Mouse (Mus musculus): ENCODE results near the gene Tmem108. TPM values are rescaled to one million over a fixed set of nuclear protein-coding genes. Genes with fewer than 3 reads are reported as not detected.

Gene Tmem108
- total RNA-seq, 1 experiment from 2014 or later: 4.6 TPM

DNA sequence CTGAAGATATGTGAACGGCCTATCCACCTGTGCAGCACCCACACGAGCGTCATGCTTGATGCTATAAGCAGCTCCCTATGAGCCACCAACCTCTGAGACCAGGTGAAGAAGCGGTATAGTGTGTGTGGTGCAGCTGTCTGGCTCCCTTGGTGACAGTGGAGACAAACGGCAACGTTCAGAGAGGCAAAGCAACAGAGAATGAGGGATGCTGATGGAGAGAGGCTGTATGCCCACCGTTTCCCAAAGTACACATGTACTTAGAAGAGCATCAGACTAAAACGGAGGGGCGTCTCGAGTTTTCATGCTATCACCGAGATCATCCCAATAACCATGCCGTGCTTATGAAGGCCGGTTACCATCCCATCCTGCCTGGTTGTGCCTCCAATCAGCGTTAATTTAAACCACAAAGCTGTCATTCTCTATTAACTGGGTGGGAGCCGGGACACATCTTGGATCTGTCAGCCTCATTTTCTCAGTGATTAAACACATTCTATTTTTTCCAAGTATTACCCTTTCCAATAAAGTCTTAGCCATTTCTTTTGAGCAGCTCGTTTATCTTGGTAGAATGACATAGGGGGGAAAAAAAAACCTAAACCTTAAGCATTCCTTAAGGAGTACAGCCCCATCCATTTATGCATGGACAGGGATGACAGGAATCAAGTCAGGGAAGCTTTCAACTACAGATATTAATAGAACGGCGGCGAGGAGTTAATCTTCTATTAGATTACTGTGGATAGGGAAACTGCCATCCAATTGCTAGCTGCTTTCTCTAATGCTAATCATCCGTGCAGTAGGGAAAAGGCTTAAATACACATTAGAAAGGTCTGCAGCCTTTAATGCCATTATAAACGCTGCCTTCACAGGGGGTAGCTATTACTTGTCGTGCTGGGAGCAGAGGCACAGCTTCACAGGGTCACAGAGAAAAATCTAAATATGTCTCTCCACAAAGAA, 214.7 kb downstream of the Tmem108 start:
- no peak for DNase-seq

DNA sequence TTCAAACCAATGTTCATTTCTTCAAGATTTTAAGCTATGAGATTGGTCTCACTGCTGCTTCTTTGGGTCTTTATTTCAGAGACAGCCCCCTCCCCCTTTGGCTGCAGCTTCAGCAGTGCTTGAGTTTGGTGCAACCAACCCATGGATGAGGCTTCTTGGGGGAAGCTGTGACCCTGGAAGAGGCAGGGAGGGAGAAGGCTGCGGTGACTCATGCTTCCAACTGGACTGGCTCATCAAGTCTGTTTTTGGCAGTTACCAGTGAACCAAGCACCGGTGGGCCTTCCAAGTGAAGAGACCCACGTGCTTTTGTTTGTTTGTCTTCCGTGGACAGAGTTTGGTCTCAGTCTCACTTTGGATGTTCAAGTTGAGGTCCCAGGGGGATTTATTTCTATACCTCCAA, 215.9 kb downstream of the Tmem108 start:
- peak; percentile 30 for DNase-seq

GRCm38 (mm10) chr9:103545271-103545670, 216.4 kb downstream of the Tmem108 start:
- DNase-seq: no peak

GRCm38 (mm10) chr9:103544599-103544998, 217.0 kb downstream of the Tmem108 start:
- no peak for DNase-seq

- no peak for DNase-seq
These were observed 221.1 kb downstream of the Tmem108 start for GRCm38 (mm10) chr9:103540518-103540917.

- no peak for DNase-seq
These were observed 223.4 kb downstream of the Tmem108 start for GRCm38 (mm10) chr9:103538047-103538816.

- DNase-seq: no peak
These were observed 225.5 kb downstream of the Tmem108 start for GRCm38 (mm10) chr9:103536059-103536634.

- no peak for DNase-seq
These were observed 236.5 kb downstream of the Tmem108 start for GRCm38 (mm10) chr9:103525041-103525537.

GRCm38 (mm10) chr9:103524600-103524999, 237.0 kb downstream of the Tmem108 start:
- DNase-seq: no peak

GRCm38 (mm10) chr9:103523742-103524403, 237.8 kb downstream of the Tmem108 start:
- DNase-seq: no peak

- no peak for DNase-seq
These were observed 238.6 kb downstream of the Tmem108 start for GRCm38 (mm10) chr9:103523008-103523407.

- DNase-seq: no peak
These were observed 247.8 kb downstream of the Tmem108 start for GRCm38 (mm10) chr9:103513884-103514283.

- no peak for DNase-seq
These were observed 249.4 kb downstream of the Tmem108 start for GRCm38 (mm10) chr9:103512257-103512656.

GRCm38 (mm10) chr9:103506968-103507584, 254.6 kb downstream of the Tmem108 start:
- DNase-seq: no peak

GRCm38 (mm10) chr9:103505067-103505466, 256.6 kb downstream of the Tmem108 start:
- DNase-seq: no peak

GRCm38 (mm10) chr9:103504646-103505045, 257.0 kb downstream of the Tmem108 start:
- DNase-seq: no peak

DNA sequence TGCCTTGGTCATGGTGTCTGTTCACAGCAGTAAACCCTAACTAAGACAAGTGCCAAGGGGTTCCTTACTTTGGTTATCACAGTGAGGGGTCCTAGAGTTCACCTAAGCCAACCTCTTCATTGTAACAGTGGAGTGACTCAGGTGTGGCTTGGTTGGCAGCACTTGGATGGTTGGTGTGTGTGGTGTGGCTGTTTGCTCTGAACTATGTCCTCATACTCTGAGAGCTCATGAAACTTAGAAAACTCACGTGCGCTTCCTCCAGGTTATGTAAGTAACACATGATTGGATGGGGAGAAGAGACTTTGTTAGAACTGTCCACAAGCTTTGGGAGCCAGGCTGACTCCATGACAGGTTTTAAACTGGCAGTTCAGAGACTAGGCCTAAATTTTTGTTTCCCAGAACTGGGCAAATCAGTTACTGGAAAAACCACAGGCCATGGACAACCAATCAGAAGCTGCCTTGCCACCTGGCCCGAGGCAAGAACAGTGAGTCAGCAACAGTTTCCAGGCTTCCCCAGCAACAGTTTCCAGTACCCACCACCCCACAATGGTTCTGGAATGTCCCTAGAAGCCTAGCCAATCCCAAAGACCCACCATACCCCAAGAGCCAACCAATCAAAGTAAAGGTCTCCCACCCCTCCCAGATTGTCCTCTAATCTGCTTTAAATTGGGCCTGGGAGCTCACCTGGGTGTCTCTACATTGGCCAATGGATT, 257.9 kb downstream of the Tmem108 start:
- DNase-seq: no peak

- no peak for DNase-seq
These were observed 259.0 kb downstream of the Tmem108 start for GRCm38 (mm10) chr9:103502655-103503054.

DNA sequence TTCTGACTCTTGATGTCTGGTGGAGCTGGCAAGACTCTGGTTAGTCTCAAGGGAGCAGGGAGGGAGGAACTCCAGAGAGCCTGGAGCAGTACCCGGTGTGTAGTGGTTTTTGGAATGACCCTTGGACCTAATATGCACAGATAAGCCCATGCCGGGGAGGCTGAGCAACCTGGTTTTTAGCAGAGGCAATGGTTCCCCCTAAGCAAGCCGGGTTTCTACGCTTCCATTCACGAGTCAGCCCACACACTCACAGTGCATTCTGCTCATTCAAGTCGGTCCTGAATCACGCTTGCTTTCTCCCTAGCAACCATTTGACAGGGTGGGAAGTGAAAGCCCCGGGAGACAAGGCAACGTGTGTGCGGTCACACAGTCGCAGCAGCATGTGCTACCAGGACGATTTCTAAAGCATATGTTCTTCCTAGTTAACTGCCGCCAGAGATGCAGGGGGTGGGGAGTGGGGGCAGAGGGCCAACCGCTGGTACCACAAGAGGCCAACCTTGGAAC, 259.7 kb downstream of the Tmem108 start:
- DNase-seq: no peak

DNA sequence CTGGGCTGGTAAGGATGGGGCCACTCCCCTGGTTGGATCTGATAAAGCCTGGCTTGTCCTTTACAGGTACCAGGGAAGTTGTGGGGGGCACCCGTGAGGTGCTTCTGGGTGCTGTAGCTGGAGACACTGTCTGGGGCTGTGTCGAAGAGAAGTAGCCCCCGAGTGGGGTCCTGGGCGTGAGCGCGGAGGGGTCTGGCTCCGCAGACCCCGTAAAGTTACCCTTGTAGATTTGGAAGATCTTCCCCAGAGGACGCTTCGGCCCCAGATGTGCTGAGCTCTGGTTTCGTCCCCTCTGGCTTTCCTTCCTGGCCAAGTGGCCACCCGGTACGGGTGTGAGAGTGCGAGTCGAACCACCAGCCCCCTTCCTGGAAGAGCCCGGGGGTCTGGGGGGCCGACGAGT, 262.3 kb downstream of the Tmem108 start:
- no peak for DNase-seq

DNA sequence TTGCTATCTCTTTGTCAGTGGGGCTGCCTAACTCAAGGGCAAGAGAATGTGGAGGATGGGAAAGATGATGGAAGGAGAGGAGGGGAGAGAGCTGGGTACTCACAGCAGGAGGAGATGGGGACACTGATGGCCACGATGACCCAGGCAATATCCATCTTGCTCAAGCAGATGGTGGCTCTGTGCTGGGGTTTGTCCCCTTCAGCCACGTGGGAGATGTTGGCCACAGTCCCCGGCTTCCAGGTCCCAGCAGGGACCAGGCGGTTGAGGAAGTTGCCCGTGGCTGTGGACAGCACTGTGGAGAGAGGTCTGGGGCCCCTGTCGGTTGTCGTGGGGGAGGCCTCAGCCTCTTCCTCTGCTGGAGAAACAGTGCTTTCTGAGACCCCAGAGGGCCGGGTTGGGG, 262.9 kb downstream of the Tmem108 start:
- no peak for DNase-seq
